Mouse (Mus musculus) urinary bladder, postnatal 4 days (tissue): ENCODE data around the gene Gpatch4.
A peak's percentile ranks its signal among the peaks of the same experiment; 100 is the strongest.

Experiments used
- DNase-seq, 2 experiments: peaks; one replicate each; pipeline ENCODE4 v3.0.0; 2021 to 2022; ENCODE audit warnings: low spot score in 2 of 2

Gpatch4 gene

DNA sequence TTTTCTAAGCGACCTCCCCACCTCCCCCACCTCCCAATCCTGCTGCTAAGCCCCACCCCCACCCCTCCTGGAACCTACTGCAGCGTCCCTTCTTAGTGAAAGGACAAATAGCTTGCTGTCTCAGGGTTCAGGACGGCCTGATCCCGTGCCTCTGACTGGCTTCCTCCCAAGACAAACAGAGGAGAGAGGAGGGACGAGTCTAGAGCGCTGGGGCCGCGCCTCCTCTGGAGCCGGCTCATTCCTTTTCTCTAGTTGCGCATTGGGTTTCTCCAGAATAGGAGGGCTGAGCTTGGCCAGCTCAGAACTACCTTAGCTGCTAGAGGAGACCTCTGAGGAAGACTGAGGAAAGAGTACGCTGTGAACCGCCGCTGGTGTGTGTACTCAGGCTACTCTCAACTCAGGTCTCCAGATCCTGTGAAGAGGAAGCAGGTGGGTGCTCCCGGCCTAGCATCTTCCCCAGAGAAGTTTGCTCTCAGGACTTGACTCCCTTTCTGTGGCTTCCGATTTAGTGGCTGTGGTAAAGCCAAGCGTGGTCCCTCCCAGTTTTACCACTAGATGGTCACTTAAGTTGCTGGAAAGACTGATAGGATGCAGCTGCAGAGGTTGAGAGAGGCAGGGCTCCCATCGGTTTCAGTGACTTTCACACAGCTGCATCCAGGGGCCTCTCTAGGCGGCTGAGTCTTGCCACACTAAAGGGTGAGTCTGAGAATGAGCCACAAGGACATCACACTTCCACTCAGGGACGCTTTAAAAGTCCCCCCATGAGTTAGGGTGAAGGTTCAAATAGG is 12.1 kb upstream of the Gpatch4 start:
- peak in 1 of 2 experiments; percentile 34 for DNase-seq

DNA sequence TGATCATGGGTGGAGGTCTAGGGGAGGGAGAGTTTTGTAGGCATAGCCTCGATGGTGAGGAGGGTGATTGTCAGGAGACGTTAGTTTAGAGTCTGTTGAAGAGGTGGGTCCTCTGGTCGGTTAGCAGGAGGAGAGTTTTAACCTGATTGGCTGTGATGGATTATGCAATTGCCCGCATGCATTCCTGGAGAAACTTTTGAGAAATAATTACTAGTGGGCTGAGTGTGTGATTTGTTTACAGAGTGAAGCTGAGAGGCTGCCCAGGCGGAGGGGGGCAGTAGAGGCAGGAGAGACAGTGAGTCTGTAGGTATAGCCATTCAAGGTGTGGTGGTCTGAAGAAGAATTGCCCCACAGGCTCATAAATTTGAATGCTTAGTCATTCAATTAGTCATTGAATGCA is 9.4 kb upstream of the Gpatch4 start:
- no peak for DNase-seq

DNA sequence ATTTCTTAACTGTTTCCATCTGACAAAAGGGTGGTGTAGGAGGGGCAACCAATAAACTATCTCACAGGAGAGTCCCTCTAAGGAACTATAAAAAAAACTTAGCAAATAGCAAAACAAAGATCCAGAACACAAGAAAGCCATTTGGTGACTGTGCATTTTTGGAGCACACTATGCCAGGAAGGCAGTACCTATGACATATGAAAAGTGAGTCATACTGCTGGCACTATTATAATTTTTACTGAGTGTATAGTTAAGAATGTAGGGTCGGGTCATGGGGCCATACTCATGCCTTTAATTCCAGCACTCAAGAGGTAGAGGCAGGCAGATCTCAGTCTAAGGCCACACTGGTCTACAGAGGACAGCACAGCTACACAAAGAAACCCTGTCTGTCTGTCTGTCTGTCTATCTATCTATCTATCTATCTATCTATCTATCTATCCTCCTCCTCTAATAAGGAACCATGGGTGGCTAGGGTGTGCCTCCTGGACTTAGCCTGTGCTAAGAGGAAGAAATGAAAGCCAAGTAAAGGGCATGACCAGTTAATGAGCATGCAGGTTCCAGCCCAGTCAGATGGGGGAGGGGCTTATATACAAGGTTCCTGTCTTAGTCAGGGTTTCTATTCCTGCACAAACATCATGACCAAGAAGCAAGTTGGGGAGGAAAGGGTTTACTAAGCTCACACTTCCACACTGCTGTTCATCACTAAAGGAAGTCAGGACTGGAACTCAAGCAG is 7.2 kb upstream of the Gpatch4 start:
- no peak for DNase-seq

DNA sequence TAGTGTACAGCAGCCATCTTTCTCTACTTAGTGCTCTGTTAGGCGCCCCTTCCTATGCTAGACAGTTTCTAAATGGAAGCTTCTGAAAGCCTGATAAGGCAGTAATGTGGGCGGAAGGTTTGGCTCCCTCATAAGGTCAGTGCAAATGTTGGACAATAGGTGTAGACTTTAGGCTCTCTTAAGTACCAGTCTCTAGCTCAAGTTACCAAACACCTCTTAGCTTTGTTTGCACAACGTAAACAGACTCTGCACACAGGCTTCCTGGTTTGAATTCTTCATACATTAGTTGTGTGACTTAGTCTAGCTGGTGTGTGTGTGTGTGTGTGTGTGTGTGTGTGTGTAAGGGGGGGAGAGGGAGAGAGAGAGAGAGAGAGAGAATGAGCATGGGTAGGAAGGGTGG is 6.6 kb downstream of the Gpatch4 start:
- no peak for DNase-seq

DNA sequence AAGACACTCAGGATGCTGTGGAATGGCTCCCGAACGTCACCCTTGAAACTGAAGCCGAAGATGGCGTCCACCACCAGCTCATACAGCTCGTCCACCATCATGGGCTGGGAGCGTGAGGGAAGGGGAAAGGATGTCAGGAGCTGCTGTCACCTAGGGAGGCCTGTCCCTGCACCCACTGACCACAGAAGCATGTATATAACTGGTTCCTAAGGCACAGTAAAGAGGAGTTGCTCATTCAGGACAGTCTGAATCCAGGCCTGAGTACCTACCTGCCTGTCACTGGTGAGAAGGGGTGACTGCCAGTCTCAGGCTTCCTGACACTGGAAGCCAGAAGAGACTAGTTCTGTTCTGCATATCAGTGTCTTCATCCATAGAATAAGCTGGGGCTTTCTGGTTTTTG is 14.1 kb downstream of the Gpatch4 start:
- DNase-seq = no peak

DNA sequence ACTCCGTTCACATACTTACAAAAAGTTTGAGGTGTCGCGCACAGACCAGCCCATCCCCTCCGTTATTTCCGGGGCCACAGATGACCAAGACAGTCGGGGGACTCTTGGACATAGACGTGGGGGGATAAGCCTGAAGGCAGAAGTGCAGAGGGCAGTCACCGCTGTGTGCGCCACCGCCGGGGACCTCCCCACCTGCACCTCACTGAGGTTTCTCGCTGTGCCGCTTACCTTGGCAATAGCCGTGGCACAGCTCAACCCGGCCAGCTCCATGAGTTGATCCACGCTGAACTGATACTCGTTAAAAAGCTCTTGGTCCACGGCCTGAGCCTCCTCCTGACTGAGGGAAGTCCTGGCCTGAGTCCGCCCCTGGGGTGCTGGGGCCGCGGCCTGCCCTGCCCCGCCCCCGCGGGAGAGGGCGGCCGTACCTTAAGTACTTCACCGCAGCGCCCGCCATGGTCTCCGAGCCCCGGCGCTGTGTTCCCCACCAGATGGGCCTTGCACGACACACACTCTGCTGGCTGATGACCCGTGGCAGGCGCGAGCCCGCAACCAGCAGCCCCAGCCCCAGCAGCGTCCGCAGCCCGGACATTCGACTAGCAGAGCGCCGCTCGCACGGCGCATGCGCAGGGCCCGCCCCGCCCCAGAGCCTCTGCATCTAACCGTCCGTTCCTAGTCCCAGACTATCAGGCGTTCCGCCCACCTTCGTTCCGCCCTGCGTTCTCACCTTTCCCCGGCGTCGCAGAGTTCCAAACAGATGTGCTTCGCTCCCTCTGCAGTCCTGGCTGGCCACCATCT is 15.2 kb downstream of the Gpatch4 start, which contains the start of gene Naxe:
TSS of gene Naxe (minus strand) at position 594 of the 795 bp plus-strand sequence.
- peak; percentile 83 to 86 for DNase-seq

DNA sequence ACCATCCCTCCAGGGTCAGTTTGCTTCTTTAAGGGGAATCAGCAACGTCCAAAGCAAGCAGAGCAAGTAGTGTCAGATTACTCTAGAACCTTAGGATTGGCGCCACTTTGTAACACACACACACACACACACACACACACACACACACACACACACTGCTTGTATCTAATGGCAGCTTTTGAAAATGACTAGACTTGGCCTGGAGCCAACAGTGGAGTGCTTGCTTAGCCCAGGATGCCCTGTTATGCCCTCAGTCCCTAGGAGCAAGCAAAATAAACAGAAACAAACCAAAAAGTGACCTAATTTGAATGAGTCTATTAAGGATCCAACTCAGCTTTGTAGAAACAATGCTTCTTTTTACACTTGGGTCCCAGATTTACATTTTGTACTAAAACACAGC is 25.5 kb downstream of the Gpatch4 start:
- DNase-seq = no peak

DNA sequence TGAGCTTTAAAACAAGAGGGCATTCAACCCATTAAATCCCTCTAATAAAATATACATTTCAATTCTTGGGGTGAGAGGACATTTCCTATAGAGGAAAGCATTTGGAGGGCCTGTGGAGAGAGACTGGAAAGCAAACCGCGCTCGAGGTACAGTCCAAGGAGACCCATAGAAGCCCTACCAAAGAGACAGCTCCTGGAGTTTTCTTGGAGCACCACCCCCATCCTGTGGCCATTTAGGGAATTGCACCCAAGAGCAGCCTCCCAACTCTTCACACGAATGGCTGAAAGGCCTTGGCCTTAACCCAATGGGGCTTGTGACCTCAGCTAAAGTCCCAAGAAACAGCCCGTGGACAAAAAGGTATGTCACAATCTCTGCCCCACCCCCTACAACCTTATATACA is 28.9 kb downstream of the Gpatch4 start:
- peak; percentile 76 to 86 for DNase-seq

DNA sequence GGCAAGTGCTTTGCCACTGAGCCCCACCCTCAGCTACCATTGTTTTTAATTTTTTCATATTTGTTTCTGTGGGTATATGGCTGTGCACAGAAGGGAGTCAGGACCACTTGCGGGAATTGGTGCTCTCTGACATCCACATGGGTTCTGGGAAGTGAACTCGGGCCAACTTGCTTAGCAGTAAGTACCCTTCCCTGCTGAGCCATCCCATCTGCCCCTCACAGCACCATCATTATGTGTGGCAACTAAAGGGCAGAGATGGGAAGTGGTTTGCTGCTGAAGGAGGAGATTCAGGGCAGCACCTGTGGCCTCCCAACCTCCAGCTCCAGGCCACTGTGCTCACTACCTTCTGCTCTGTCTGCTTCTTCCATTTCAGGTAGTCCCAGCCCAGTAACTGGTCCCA is 30.7 kb downstream of the Gpatch4 start:
- no peak for DNase-seq

DNA sequence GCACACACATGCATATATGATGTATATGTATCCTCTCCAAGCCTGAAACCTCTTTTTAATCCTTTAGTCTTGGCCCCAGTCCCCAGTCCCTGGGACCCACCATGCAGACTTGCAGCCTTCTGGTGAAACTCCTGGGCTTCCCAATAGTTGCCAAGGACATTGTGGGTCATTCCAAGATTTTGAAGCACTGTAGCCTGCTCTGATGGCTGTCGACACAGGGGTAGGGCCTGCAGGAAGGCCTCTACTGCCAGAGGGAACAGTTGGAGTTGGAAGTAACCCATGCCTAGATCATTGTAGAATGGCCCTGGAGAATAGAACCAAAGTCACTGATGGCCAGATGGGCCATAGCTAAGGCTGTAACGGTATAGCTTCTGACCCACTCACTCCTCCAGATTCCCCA is 31.4 kb downstream of the Gpatch4 start:
- DNase-seq = no peak

DNA sequence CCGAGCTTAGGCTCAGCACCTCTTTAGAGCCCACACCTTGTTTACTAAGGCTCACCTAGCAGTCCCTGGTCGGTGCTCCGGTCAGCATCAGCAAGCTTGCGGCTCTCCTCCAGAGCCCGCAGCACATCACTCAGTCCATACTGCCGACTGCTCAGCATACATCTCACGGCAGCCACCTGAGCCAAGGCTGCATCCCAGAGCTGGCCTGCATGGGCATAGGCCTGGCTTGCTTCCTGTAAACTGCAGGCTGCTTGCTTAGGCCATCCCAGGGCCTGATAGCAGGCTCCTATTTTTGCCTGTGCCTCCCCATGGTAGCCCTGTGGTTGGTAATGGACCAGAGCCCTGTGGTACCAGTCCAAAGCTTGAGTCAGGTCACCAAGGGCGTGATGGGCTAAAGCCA is 31.9 kb downstream of the Gpatch4 start:
- DNase-seq = no peak

DNA sequence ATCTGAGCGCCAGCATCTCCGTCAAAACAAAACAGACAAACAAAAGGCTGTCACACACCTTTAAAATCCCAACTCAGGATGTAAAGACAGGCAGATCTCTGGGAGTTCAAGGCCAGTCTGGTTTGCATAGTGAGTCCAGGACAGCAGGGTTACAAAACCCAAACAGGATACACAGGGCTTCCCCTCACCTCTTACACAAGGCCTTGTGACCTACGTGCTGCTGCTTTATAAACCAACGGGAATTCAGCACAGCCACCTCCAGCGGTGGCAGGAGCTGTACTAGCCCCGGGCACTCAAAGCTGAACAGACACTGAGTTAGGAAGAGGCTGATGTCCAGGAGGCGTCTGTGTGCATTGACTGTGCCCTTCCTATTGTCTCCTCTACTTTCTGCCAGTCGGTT is 34.5 kb downstream of the Gpatch4 start:
- no peak for DNase-seq

DNA sequence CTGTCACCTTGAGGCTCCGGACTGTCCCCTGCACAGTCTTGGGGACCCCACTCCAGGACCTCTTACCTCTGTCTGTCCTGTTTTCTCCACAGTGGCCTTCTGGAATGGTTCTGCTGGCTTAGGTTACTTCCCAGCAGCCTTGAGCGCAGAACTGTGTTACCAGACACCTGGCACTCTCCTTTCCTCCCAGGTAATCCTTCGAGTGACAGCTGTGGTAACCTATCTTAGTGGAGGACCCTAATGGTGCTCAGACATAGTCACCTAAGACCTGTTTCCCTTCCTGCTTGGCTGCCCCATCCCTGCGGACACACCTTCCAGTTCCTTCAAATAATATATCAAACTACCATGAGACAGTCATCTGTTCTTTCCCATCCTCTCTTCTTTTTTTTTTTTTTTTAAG is 35.3 kb downstream of the Gpatch4 start, which contains the start of gene Ttc24:
TSS of gene Ttc24 (minus strand) at position 101 of the 400 bp plus-strand sequence.
- no peak for DNase-seq

DNA sequence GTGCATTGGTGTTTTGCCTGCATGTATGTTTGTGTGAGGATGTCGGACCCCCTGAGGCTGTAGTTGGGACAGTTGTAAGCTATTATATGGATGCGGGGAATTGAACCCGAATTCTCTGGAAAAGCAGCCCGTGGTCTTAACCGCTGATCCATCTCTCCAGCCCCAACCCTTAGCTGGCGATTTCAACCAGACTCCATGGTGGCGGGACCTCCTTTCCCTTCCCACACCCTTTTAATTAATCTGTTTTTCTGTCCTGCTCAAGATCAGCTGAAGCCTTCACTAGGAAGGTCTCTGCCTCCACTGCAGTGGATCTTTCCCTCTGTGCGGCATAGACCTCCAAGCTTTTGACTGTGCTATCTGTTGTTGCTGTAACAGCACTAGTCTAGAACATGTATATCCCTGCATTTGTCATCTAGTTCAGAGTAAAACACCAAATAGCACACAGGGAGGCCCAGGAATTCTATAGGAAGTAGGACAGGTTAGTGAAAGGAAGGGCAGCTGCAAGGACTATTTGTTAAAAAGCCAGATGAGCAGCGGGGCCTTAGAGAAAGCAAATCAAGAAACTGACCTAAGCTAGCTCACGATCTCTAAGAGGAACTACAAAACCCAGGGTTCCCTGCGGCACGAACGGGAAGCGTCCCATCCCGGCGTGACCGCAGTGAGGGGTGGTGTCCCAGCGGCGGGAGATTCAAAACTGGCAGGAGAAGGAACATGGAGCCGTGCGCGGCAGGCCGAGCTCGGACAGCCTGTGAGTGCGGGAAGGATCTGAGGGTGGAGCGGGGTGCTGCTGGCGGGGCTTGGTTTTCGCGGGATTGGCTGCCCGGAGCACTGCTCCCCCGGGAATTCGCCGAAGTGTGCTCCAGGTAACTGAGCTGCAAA is 38.7 kb downstream of the Gpatch4 start, which contains the start of gene Iqgap3:
TSS of gene Iqgap3 (plus strand) at position 627 of the 879 bp plus-strand sequence.
- DNase-seq = peak; percentile 79 to 88

DNA sequence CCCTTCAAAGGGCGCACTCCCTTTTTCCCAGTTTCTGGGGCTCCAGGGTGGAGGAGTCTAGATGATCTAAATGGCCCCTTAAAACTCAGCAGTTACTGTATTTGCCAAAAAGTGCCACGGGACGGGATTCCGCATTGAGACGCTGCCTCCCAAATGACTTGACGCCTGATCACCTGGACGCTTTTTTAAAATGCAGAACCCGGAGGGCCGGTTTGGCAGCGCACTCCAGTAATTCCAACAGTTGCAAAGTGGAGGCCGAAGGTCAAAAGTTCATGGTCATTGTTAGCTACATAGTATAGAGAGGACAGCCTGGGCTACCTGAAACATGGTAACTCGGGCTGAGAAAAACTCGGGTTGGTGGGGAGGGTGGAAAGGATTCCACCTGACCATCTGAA is 39.3 kb downstream of the Gpatch4 start:
- no peak for DNase-seq

DNA sequence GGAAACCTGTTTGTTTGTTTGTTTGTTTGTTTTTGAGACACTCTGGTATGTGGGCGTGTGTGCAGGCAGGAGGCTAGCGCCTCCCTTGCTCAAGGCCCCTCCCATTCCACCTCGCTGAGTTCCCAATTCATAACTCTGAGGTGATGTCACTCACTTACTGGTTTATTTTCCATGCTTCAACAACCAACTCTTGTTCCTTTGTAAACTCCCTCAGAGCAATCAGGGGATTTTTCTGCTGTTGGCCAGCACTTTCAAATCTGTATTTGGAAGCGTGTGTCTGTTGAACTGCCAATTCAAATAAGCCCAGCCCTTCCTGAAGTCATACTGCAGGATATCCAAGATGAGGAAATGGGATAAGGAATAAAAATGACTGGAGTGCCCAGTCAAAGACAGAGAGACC is 39.8 kb downstream of the Gpatch4 start:
- DNase-seq = no peak

DNA sequence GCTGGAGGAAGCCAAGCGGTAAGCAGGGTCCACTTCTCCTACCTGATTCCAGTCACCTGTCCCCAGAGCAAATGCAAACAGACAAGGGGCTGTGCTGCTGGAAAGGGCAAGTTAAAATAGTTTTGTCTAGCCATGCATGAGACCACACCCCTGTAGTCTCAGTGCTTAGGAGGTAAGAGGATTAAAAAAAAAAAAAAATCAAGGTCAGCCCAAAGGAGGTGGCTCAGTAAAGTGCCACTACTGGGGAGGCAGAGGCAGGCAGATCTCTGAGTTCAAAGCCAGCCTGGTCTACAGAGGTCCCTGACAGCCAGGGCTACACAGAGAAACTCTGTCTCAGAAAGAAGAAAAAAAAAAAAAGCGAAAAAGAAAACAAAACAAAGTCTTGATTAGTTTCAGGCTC is 41.1 kb downstream of the Gpatch4 start:
- DNase-seq = no peak

DNA sequence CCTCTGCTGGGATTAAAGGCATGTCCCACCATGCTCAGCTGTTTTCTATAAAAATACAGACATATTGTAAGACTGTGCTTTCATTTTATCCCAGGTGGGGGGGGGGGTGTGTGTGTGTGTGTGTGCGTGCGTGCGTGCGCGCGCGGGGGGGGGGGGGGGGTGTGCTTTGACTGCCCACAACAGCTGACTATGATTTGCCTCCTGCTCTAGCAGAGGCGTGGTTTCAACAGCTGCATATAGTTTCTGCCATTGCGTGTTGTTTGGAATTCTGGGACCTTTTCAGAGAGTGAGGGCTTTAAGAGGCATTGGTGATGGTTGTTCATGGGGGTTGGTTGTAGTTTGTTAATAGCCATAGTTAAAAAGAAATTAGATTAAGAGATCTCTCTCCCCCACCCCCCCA is 42.6 kb downstream of the Gpatch4 start:
- DNase-seq = no peak

DNA sequence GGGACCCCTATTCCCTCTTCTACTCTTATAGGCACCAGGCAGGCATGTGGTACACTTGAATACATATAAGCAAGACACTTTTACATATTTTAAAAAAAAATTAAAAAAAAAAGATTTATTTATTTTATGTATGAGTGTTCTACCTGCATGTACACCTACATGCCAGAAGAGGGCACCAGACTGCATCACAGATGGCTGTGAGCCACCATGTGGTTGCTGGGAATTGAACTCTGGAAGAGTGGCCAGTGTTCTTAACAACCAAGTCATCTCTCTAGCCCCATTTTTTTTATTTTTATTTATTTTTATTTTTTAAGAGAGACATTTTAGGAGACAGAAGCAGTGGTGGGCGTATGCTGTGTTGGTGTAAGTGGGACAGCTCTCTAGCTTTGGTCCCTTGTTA is 44.8 kb downstream of the Gpatch4 start:
- DNase-seq = no peak

DNA sequence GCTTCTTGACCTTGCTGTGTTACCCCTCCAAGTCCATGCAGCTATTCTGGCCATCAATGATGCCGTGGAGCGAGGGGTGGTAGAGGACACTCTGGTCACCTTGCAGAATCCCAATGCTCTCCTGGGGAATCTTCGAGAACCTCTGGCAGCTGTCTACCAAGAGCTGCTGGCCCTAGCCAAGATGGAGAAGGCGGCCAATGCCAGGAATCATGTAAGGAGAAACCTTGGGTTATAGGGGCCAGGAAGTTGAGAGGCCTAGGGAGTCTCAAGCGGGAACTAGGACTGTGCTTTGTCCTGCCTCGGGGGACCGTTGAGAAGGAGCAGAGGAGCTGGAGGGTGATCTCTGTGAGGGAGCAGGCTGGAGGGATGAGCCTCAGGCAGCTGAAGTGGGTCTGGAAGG is 47.2 kb downstream of the Gpatch4 start:
- DNase-seq = no peak

DNA sequence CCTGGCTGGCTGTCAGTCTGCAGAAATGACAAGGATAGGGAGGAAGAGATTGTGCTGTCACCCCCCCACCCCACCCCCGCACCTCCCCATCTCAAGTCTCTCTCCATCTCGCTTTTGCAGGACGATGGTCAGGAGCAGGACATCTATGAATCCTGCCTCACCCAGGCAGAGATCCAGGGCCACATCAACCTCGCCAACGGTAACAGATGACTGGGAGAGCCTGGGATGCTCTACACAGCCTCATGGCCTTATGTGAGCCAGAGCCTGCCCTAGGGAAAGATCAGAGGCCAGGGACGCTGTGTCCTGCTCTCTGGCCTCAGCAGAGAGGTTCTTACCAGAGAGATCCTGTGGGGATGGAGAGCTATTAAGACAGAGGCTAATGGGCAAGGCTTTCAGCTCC is 47.7 kb downstream of the Gpatch4 start:
- no peak for DNase-seq
